Mouse (Mus musculus) CH12F3 (cell line): ENCODE measurements around the gene Kat2a.

Source experiments
- in situ Hi-C: fragments of 300-500 bp; cut with MboI; formaldehyde crosslinking; loops from 2 replicates; pipeline ENCODE4 v1.14.3; 2020; ENCODE audit warnings: low sequenced_read_pairs

The Kat2a gene

DNA sequence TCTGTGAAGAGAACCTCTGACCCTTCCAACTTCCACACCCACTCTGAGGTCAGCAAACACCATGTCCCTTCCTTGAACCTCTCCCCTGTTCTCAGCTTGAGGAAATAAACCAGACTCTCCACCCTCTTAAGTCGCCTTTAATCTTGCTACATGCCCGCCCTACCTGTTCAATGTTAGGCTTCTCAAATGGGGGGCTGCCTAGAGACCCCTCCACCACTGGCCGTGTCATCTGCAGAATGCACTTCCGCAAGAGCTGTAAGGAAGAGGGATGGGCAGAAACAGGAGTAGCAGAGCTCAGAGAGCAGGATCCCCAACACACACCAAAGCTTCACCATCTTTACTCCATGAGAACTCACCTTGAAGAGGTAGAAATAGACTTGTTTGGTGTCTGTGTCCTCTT is 1.3 kb downstream of the Kat2a start:
- in situ Hi-C loops = no loop called here

DNA sequence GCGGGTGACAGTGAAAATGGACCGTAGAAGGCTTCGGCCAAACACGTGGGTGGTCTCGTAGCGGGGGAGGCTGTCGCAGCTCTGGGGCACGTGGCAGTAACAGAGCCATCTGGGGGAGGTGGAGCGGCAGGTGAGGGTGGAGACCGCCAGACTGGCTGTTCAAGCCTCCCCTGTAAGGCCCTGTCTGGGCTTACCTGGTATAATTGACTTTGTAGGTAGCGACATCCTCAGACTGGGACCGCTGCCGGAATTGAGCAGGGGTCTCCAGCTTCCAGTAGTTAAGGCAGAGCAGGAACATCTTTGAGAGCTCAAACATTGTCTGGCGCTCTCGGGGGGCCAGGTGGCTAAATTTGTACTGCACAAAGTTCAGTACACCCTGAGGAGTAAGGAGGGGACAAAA is 1.7 kb downstream of the Kat2a start:
- in situ Hi-C loops = no loop called here

DNA sequence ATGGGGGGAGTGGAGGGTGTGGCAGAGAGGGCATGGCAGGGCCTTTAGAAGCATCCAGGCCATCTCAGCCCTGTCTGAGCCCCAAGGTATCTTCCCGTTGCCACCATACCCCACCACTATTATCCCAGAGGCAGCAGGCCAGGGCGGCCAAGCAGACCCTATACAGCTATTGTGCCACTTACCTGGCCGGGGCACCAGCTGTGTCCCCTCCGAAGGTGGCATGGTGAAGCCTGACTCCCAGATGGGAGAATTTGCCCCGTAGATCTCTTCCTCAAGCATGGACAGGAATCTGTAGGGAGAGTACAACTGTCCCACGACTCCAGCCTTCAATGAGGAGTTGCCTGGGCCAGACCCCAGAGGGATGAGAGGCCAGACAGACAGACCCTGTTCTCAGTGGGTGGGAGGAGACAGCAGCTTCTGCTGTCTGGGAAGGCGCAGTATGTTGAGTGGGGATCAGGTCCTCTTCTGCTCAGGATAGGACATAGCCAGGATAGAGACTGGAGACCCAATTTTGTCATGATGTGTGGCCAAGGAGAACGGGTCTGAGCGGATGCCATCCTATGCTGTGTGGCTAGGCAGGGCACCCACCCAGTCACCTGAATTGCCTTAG is 3.0 kb downstream of the Kat2a start:
- in situ Hi-C loops = loop anchor here (10.0 kb wide), 1 partner anchor 215 kb away; no protein-coding TSS in a partner anchor

DNA sequence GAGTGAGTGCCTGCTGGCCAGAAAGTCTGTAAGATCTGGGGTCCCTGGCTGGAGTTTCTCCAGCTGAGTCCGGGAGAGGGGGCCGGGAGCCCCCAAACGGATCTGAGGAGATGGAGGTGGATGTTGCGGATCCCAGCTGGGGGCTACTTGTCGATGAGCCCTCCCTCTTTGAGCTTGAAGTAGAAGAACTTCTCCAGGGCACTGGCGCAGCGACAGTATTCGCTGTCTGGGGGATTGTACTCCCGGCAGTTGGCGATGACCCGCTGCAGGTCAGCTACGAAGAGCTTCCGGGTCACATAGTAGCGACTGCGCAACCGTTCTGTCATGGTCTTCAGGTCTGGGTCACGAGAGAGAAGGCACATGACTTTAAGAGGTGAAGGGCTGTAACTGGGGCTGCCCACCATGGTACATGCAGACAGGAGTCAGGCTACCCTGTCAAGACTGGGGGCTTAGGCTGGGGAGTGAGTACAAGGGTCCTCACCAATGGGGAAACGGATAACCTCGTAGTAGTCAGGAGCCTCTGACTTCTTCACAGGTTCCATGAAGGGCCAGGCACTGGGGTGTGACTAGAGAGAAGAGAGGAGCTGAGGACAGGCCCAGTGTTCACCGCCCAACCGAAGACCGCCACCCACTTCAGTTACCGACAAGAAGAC is 7.0 kb downstream of the Kat2a start:
- in situ Hi-C loops = loop anchor here (10.0 kb wide), 1 partner anchor 210 kb away; no protein-coding TSS in a partner anchor

DNA sequence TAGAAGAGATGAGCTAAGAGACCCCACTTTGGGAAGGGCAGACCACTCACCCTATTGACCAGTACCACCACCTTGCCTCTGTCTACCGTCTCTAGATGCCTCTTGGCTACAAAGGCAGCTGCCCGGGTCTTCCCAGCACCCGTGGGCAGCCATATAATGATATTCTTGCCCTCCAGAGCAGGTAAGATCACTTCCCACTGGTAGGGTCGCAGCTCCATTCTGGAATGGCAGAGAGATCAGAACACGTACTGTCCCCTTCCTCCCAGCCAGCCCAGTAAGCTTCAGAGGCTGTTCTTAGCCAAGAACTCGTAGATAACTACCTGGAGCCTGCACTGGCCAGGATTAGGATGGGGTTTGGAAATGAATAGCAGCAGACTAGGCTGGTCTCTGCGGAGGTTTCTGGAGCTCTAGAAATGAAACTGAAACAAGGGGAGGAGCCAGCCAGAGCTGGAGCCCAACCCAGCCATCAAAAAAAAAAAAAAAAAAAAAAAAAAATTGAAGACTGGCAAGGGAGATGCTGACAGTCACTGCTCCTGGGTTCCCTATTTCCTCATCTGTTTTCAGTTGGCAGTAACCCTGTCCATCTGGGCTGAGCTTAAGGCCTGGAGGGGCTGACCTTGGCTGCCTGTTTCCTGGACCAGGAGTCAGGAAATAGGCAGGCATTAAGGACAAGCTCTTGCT is 8.3 kb downstream of the Kat2a start, which contains the start of gene Dhx58:
Dhx58 (minus strand) TSS at position 421 of the 681 bp plus-strand sequence.
- in situ Hi-C loops = loop anchor here (10.0 kb wide), 1 partner anchor 209 kb away; no protein-coding TSS in a partner anchor

DNA sequence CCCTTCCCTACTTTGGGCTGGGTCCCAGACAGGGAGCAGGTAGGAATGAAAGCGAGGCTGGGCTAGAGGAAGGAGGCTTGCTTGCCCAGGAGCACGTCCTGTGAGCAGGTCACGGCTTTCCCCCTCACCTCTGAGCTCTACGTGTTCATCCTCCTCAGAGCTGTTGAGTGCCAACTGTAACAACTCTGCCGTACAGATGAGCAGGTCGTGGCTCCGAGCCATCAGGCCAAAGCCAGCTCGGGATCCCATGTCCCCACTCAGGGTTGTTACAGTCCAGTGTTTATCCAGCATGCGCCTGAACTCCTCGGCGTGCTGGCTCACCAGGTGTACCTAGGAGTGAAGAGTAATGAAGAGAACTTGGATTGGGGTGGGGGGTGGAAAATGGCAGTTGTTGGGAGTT is 8.9 kb downstream of the Kat2a start:
- in situ Hi-C loops = loop anchor here (10.0 kb wide), 1 partner anchor 209 kb away; no protein-coding TSS in a partner anchor

DNA sequence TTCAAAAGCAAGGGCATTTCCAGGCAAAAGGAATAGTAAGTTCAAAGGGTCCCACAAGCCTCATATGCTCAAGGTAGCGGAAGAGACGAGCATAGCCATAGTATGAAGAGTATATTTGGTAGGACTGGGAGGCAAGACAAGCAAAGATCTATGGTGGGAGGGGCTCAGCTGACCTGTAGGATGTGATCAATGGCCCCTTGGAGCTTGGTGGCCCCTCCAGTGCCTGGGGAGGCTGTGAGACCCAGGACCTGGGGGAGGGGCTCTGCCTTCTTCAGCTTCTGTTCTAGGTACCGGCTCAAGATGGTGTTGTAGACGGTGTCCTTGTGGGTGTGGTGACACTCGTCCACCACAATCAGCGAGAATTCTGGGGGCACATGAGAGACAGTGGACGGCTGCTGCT is 9.4 kb downstream of the Kat2a start:
- in situ Hi-C loops = loop anchor here (10.0 kb wide), 1 partner anchor 208 kb away; no protein-coding TSS in a partner anchor

DNA sequence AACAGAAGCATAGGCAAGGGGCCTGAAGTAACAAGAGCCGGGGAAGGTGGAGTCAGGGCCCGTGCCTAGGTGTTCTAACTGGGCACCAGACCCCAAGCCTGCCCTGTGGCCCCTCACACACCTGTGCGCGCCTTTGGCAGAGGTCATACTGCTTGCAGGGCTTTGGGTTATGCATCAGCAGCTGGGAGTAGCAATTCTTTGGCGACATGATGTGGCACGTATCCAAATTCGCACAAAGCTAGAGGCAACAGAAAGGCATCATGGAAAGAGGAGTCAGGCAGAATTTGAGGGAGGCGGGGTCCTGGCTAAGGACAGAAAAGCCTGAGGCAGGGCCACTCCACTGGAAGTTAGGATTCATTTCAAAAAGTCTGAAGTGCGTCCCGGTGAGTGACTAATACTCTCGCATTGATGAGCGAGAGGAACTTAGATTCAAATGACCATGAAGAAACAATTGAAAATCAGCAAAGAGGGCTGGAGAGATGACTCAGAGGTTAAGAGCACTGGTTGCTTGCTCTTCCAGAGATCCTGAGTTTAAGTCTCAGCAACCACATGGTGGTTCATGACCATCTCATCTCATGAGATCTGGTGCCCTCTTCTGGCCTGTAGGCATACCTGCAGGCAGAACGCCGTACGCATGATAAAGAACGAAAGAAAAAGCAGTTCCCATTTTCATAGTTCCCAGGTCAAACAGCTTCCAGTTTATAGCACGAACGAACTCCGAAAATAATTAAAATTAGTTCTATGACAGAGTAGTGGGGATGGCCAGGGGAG is 10.0 kb downstream of the Kat2a start:
- in situ Hi-C loops = loop anchor here (10.0 kb wide), 1 partner anchor 207 kb away; no protein-coding TSS in a partner anchor

DNA sequence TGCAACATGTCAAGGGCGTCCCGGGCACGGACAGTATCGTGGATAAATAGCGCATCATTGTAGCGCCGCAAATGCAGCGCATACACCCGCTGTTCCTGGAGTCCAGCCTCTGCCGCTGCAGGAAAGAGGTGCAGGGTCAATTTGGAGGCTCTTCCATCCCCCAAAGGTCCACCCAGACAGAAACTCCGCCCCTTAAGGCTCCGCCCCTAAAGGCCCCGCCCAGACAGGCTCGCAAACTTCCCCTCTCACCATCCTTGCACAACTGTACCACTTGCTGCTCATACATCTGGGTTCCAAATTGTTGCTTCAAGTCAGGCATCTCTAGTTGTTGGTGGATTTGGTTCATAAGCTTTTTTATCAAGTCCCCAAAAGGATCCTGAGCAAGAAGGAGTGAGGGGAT is 11.0 kb downstream of the Kat2a start:
- in situ Hi-C loops = loop anchor here (10.0 kb wide), 1 partner anchor 206 kb away; no protein-coding TSS in a partner anchor

DNA sequence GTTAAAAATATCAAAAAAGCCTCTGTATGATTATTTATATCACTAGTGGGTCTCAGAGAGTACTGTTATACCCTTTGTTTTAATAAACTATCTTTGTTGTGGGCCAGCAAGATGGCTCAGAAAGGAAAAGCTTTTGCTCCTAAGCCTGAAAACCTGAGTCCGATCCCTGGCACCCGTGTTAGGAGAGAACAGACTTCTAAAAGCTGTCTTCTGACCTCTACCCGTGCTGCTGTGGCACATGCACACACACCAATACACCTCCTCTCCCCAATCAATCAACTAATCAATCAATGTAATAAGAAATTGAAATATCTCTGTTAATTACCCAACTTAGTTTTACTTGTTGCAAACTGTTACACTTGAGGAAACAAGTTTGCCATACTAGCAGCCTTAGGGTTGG is 11.6 kb downstream of the Kat2a start:
- in situ Hi-C loops = loop anchor here (10.0 kb wide), 1 partner anchor 206 kb away; no protein-coding TSS in a partner anchor

DNA sequence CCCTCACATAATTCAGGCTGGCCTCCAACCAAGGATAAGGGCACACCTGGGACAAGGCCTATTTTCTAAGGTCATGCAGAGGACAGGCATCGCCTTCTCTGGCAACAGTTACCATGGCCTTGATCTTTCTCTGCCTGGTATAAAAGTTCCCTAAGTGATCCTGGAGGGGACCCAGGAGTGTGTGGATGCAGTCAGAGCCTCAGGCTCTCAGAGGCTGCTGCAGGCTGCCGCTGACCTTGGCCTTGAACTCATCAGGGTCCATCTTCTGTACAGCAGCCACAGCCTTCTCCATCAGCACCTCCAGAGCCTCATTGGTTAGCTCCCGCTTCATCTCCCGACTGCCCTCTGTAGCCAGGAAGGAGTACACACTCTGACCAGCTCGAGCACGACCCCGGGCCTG is 14.3 kb downstream of the Kat2a start:
- in situ Hi-C loops = loop anchor here (5.0 kb wide), 2 partner anchors 66 to 126 kb away; partner anchors contain the start of gene Cnp

DNA sequence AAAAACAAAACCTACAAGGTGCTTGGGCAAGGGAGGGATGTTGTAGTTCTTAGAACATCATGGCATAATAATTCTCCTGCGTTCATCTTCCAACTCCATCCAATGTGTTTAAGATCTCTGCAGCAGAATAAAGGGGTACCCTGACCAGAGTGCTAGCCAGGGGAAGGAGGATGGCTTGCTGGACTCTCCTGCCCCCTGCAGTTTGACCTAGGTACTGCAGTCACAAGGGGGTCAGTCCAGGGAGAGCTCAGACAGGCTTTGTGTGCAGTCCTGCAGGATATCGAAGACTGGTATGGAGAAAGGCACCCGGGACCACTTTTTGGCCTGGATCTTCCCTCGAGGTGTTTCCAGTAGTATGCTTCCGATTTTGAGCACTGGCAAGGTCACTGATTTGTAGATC is 17.3 kb downstream of the Kat2a start:
- in situ Hi-C loops = loop anchor here (5.0 kb wide), 2 partner anchors 63 to 123 kb away; partner anchors contain the start of gene Cnp

DNA sequence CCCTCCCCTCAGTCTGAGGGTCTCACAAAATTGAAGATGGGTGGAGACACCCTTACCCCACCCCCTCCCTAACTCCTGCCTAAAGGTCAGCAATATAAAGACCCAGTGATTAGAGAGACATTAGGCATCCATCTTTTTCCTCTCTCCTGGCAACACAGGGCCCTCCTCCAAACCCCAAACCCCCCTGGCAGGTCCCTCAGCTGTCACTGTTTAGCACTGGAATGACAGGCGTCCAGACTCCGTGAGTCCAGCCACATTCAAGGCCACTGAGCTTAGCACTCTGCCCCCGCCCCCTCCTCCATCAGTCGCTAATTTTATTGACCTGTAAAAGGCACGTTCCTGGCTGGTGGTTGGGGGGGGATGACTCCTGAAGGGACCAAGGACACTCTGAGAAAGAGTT is 19.1 kb downstream of the Kat2a start:
- in situ Hi-C loops = no loop called here

DNA sequence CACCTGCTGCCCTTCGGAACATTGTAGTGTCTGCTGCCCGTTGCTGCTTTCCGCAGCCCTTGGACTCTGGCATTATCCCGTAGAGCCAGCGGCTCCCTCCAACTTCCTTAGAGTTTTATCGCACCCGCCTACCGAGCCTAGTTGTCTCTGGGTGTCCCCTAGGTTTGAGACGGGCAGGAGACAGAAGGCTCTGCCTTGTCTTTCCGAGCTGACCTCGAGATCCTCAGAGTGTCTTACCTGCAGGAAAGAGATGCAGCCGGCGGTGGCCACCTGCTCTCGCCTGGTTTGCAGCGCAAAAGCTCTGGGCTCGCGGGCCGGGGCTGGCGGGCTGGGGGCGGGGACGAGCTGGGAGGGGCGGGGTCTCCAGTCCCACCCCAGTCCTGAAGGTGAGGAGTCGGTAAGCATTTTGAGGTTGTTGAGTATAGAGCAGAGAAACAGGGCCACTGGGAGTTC is 20.1 kb downstream of the Kat2a start, which contains the start of gene Zfp385c:
Zfp385c (minus strand) TSS at position 292 of the 453 bp plus-strand sequence.
- in situ Hi-C loops = no loop called here

DNA sequence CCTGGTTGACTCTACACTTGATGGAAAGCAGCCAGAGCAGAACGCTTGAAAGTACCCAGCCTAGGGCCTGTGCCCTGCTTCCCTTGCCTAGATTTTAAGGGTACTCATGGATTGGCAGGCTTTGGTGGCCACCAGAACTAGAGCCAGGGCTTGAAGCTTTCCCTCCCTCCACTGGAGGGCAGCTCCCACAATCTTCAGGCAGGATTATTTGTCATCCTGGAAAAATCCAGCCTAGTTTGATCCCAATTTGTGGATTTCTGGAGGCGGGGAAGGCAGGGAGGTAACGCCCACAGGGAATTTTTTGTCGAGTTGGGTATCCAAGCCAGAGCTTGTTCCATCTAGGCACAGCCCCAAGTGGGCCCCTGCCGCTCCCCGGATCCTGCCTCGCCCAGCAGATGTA is 21.9 kb downstream of the Kat2a start:
- in situ Hi-C loops = no loop called here

DNA sequence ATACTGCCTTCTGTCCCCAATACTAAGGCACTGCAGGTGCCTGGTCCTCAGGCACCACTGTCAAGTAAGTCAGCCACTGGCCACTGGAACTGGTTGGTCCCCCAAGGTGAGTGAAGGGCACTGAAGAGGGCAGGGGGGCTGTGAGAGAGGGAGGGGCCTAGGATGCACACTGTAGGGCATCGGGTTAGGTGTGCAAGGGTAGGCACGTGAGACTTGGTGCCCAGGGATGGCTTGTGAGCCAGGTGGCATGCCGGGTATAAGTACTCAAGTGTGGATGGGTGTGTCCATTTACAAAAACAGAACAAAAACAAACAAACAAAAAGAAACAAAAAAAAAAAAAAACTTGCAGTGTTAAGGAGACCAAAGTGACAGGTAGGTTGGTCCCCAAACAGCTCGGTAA is 23.8 kb downstream of the Kat2a start:
- in situ Hi-C loops = no loop called here

DNA sequence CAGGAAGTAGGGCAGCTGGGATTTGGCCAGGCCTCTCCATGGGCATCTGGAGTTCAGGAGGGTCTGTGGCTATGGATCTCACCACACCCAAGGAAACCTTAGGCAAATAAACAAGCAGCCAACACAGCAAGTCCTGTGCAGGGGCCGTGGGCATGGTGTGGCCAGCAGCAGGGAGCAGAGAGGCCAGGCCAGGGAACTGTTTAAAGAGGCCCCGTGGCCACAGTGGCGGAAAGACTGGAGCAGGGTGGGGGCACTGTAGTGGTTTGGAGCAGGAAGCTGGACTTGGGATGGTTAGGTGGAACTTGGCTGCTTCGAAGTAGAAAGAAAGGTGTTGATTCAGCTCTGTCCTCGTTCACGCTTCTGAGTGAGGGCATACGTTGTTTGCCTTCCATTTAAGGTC is 25.0 kb downstream of the Kat2a start:
- in situ Hi-C loops = no loop called here

DNA sequence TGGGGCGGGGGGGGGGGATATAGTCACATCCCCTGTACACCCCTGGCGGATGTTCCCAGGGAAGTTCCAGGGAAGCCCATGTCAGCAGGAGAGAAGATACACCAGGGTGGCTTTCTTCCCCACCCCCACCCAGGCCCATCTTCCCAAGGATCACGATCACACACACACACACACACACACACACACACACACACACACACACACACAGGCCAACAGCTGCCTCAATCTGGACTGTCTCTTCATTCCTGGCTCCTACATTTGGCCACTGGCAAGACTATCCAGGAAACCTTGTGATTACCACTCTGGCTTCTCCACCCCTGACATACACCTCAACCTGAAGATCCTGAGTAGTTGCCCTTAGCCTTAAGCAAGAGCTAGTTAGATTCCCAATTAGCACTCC is 26.9 kb downstream of the Kat2a start:
- in situ Hi-C loops = no loop called here

DNA sequence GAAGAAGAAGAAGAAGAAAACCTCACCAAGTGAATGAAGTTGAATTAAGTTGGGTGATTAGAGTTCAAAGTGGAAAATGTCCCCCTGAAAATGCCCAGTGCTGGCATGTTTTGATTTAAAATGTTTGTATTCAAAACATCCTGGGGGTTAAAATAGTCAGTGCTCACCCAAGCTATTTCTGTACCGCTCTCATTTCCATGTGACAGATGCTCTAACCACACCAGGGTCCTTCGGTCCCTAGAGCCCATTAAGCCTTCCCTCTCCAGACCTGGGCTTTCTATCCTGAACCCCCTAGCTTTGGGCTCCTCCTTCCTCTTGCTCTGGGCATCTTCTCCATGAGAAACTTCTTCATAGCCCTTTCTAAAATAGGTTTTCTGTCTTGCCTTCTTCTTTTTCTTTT is 28.2 kb downstream of the Kat2a start:
- in situ Hi-C loops = no loop called here

DNA sequence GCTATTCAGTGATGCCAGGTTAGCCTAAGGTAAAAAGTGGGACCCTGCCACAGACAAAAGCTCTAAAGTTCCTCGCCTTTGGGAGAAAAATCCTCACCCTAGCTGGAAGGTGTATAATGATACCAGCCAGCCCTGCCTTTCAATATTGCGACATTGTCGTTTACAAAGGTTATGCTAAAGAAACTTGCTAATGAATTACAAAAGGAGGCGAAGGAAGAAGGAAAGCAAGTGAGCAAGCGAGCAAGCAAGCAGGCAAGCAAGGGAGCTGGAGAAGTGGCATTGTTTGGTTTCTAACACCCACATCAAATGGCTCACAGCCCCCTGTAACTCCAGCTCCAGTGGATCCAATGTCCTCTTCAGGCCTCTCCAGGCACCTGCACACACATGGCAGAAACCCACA is 29.7 kb downstream of the Kat2a start:
- in situ Hi-C loops = no loop called here

DNA sequence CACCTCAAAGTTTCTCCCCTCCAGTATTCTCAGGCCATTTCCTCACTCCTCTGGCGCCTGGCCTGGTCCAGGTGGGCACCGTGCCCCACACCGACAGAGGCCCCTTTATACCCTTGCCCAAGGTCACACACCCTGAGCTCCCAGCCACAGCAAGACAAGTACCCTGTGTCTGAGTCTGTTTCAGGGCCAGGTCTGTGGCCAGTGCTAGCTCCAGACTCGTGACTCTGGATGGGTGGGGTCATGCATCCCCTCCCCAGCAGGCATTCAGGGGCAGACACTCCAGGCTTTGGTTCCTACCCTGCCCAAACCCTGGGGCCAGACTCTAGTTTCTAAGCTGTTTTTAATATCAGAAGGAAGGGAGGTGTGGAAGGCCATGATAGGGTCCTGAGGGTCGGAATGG is 30.4 kb downstream of the Kat2a start:
- in situ Hi-C loops = no loop called here
